Mouse (Mus musculus) ES-Bruce4 (cell line): ENCODE data around the gene Vmn1r21.

Experiments used
- CTCF ChIP-seq: IDR thresholded peaks from one replicate; pipeline ENCODE4 v1.8.1; 2011; ENCODE audit warnings: low read depth, low read length
- EP300 ChIP-seq: IDR thresholded peaks from 2 replicates; pipeline ENCODE4 v1.6.1; 2011; ENCODE audit warnings: low read depth, low read length; ENCODE audit not compliant: insufficient read depth
- POLR2A ChIP-seq: IDR thresholded peaks from one replicate; pipeline ENCODE4 v1.8.1; 2011; ENCODE audit warnings: low read length; ENCODE audit not compliant: insufficient read depth

DNA sequence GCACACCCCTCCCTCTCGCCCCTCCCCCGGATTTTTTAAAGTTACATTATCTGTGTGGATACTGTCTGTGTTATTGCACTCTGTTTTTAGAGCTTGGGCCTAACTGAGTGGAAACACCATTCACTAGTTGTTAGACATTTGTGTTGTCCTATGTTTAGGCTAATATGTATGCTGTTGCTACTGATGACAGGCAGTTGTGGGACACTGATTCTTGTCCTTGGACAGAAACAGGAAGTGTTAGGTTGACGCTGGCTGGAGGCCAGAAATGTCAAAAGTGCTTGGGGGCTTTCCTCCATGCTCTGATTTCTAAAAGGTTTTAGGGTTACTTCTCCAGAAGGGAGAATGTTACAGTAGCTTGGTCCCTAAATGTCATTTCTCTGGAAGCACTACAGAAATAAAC lies 54.3 kb downstream of the Vmn1r21 start:
- no peak for TF ChIP-seq EP300
- no peak for TF ChIP-seq CTCF
- TF ChIP-seq POLR2A = no peak
